Comparison of ENCODE assay signal across 8 mouse cellular contexts in genomic region chr14:121365991-121366728, GRCm38 (mm10). TPM values are rescaled to one million over a fixed set of nuclear protein-coding genes. Genes with fewer than 3 reads are reported as not detected.
DNase-seq lines count a peak whose midpoint lies in the region; ATAC-seq lines count a peak whose summit lies in the region.

No protein-coding gene starts in this region.

- no peak overlapping the region for H3K4me3 ChIP-seq in hindbrain, embryonic 13.5 days
- H3K4me3 ChIP-seq in hindbrain, embryonic 12.5 days = no peak overlapping the region
- no peak overlapping the region for H3K4me3 ChIP-seq in forebrain, embryonic 10.5 days
- H3K4me3 ChIP-seq in liver, embryonic 12.5 days = peak overlapping the region; percentile 43
- no peak overlapping the region for H3K4me3 ChIP-seq in kidney, embryonic 14.5 days (ENCODE audit: low read length)

- no peaks in the 10 kb centered on the region for H3K27me3 ChIP-seq in hindbrain, embryonic 13.5 days
- H3K27me3 ChIP-seq in hindbrain, embryonic 12.5 days = no peaks in the 10 kb centered on the region
- H3K27me3 ChIP-seq in forebrain, embryonic 10.5 days (ENCODE audit: poor library complexity, severe bottlenecking) = no peaks in the 10 kb centered on the region
- no peaks in the 10 kb centered on the region for H3K27me3 ChIP-seq in liver, embryonic 12.5 days (replicated peaks)
- H3K27me3 ChIP-seq in kidney, embryonic 14.5 days (ENCODE audit: control insufficient read depth, insufficient read depth, low read length) = no peaks in the 10 kb centered on the region

- H3K9me3 ChIP-seq in hindbrain, embryonic 13.5 days = no peaks in the 10 kb centered on the region
- H3K9me3 ChIP-seq in hindbrain, embryonic 12.5 days (replicated peaks) = 0 out of 2 replicates have a peak, but pooled peaks cover 6% of the 10 kb centered on the region
- H3K9me3 ChIP-seq in forebrain, embryonic 10.5 days = peaks cover 14% of the 10 kb centered on the region; the same call in 1 of the 2 replicates
- peaks cover 4% of the 10 kb centered on the region; the same call in 1 of the 2 replicates for H3K9me3 ChIP-seq in liver, embryonic 12.5 days (replicated peaks)
- no peaks in the 10 kb centered on the region for H3K9me3 ChIP-seq in kidney, embryonic 14.5 days (ENCODE audit: control insufficient read depth, low read length)

- ATAC-seq in hindbrain, embryonic 13.5 days (ENCODE audit: low FRiP score) = peak; percentile 37; the same call in 1 of the 2 replicates
- ATAC-seq in hindbrain, embryonic 12.5 days (ENCODE audit: low FRiP score) = no peak
- ATAC-seq in liver, embryonic 12.5 days = peak; percentile 79
- no peak; the same call in 1 of the 2 replicates for ATAC-seq in kidney, embryonic 14.5 days (ENCODE audit: low FRiP score, low TSS enrichment)

- no peak for DNase-seq in forebrain, embryonic 10.5 days (ENCODE audit: extremely low spot score, low spot score)
- DNase-seq in spleen, postnatal 4 days (ENCODE audit: low spot score in 2 of 2) = peak; percentile 74 to 83
- no peak for DNase-seq in embryo, embryonic 11 days
- no peak for DNase-seq in right cerebral cortex, postnatal 36 days (ENCODE audit: low spot score in 2 of 2)

- H3K36me3 ChIP-seq in hindbrain, embryonic 13.5 days = 0 out of 2 replicates have a peak, but pooled peaks cover 2% of the 10 kb centered on the region
- H3K36me3 ChIP-seq in hindbrain, embryonic 12.5 days = peaks cover 4% of the 10 kb centered on the region; the same call in 1 of the 2 replicates
- H3K36me3 ChIP-seq in forebrain, embryonic 10.5 days (replicated peaks) = peaks cover 62% of the 10 kb centered on the region
- peaks cover 46% of the 10 kb centered on the region for H3K36me3 ChIP-seq in liver, embryonic 12.5 days
- H3K36me3 ChIP-seq in kidney, embryonic 14.5 days (ENCODE audit: control insufficient read depth, insufficient read depth, low read length) = 0 out of 2 replicates have a peak, but pooled peaks cover 3% of the 10 kb centered on the region

- H3K4me2 ChIP-seq in hindbrain, embryonic 13.5 days = no peak overlapping the region
- no peak overlapping the region for H3K4me2 ChIP-seq in hindbrain, embryonic 12.5 days (replicated peaks)
- H3K4me2 ChIP-seq in liver, embryonic 12.5 days = peak overlapping the region; percentile 75
- H3K4me2 ChIP-seq in kidney, embryonic 14.5 days (replicated peaks; ENCODE audit: low read depth, low read length) = no peak overlapping the region

- 69% methylated on average over 17 of the region's 17 CpGs for WGBS in hindbrain, embryonic 13.5 days
- 72% methylated on average over 17 of the region's 17 CpGs for WGBS in hindbrain, embryonic 12.5 days
- 85% methylated on average over 17 of the region's 17 CpGs for WGBS in forebrain, embryonic 10.5 days
- WGBS in liver, embryonic 12.5 days (ENCODE audit: insufficient replicate concordance) = 15% methylated on average over 17 of the region's 17 CpGs
- WGBS in kidney, embryonic 14.5 days = 56% methylated on average over 17 of the region's 17 CpGs

- H3K27ac ChIP-seq in hindbrain, embryonic 13.5 days = 0 out of 2 replicates have a peak overlapping the region, but pooled peaks have one; percentile 1
- H3K27ac ChIP-seq in hindbrain, embryonic 12.5 days = no peak overlapping the region
- H3K27ac ChIP-seq in forebrain, embryonic 10.5 days = peak overlapping the region; percentile 53
- peak overlapping the region; percentile 90 for H3K27ac ChIP-seq in liver, embryonic 12.5 days
- no peak overlapping the region for H3K27ac ChIP-seq in kidney, embryonic 14.5 days (ENCODE audit: low read depth, low read length)

- H3K4me1 ChIP-seq in hindbrain, embryonic 13.5 days (replicated peaks) = peaks cover 52% of the 10 kb centered on the region
- H3K4me1 ChIP-seq in hindbrain, embryonic 12.5 days = peaks cover 37% of the 10 kb centered on the region
- peaks cover 63% of the 10 kb centered on the region for H3K4me1 ChIP-seq in forebrain, embryonic 10.5 days
- H3K4me1 ChIP-seq in liver, embryonic 12.5 days = peaks cover 100% of the 10 kb centered on the region
- peaks cover 46% of the 10 kb centered on the region for H3K4me1 ChIP-seq in kidney, embryonic 14.5 days (ENCODE audit: control insufficient read depth, insufficient read depth, low read length)

- H3K9ac ChIP-seq in hindbrain, embryonic 13.5 days = no peak overlapping the region
- H3K9ac ChIP-seq in hindbrain, embryonic 12.5 days = no peak overlapping the region
- H3K9ac ChIP-seq in liver, embryonic 12.5 days = peak overlapping the region; percentile 59
- no peak overlapping the region for H3K9ac ChIP-seq in kidney, embryonic 14.5 days (ENCODE audit: low read depth, low read length)

RNA-seq across cellular contexts. Expression of gene Stk24, which starts 13.7 kb away (rescaled TPM):
- polyA plus RNA-seq in hindbrain, embryonic 13.5 days (2015; fragmentation: Nextera tagmentation; extraction: Ambion mirVana) = 20.2 TPM in 2 replicates
- 38.4 and 41.2 TPM in 2 replicates for polyA plus RNA-seq in hindbrain, embryonic 12.5 days (2016; fragmentation: Nextera tagmentation; extraction: Ambion mirVana)
- polyA plus RNA-seq in forebrain, embryonic 10.5 days (2016; fragmentation: Nextera tagmentation; extraction: Ambion mirVana) = 38.4 and 43.4 TPM in 2 replicates
- polyA plus RNA-seq in liver, embryonic 12.5 days (2016; fragmentation: Nextera tagmentation; extraction: Ambion mirVana) = 56.8 and 62.0 TPM in 2 replicates
- 24.2 and 51.5 TPM in 2 replicates for polyA plus RNA-seq in kidney, embryonic 14.5 days (2014; fragmentation: Nextera tagmentation; extraction: Ambion mirVana)

Comparison
In these comparisons a context has a peak if more than half of its experiments do, and no peak if none do; other contexts are left out.
1. ATAC-seq: peak in hindbrain, embryonic 13.5 days (single experiment) and liver, embryonic 12.5 days (single experiment); none in hindbrain, embryonic 12.5 days (single experiment) and kidney, embryonic 14.5 days (single experiment).
2. H3K27ac ChIP-seq: peak in hindbrain, embryonic 13.5 days (single experiment), forebrain, embryonic 10.5 days (single experiment) and liver, embryonic 12.5 days (single experiment); none in hindbrain, embryonic 12.5 days (single experiment) and kidney, embryonic 14.5 days (single experiment).
3. DNase-seq: peak in spleen, postnatal 4 days (2 of 2); none in forebrain, embryonic 10.5 days (single experiment), embryo, embryonic 11 days (single experiment) and right cerebral cortex, postnatal 36 days (0 of 2).